Mouse (Mus musculus) intestine, embryonic 14.5 days (tissue): ENCODE measurements around the gene Mipol1. TPM values are rescaled to one million over a fixed set of nuclear protein-coding genes. Genes with fewer than 3 reads are reported as not detected.

ENCODE experiments used
- ATAC-seq: fragments of 200-750 bp; cut with Nextera tagmentation; replicated peaks from 2 replicates; pipeline ENCODE4 v1.8.0; 2017; ENCODE audit warnings: low read depth, moderate number of reproducible peaks, moderate TSS enrichment, moderate library complexity; ENCODE audit not compliant: low FRiP score, low TSS enrichment
- DNase-seq: peaks from one replicate; pipeline ENCODE4 v3.0.0-alpha.2; 2018; ENCODE audit warnings: low spot score
- H3K27ac ChIP-seq: fragments of 300-500 bp; sonication (generic); 2 replicates; pipeline ENCODE4 v1.5.1; 2014; ENCODE audit warnings: low read depth, mild to moderate bottlenecking, control low read depth
- H3K27me3 ChIP-seq: fragments of 300-500 bp; sonication (generic); replicated peaks from 2 replicates; pipeline ENCODE4 v1.6.1; 2014; ENCODE audit warnings: low read length, control low read depth; ENCODE audit not compliant: control insufficient read depth, insufficient read depth
- H3K36me3 ChIP-seq: fragments of 300-500 bp; sonication (generic); 2 replicates; pipeline ENCODE4 v1.6.1; 2014; ENCODE audit warnings: low read length, control low read depth; ENCODE audit not compliant: control insufficient read depth, insufficient read depth
- H3K4me1 ChIP-seq: fragments of 300-500 bp; sonication (generic); replicated peaks from 2 replicates; pipeline ENCODE4 v1.6.1; 2014; ENCODE audit warnings: low read length, control low read depth, mixed read lengths; ENCODE audit not compliant: control insufficient read depth, insufficient read depth
- H3K4me2 ChIP-seq: fragments of 300-500 bp; sonication (generic); 2 replicates; pipeline ENCODE4 v1.6.1; 2014; ENCODE audit warnings: low read length
- H3K4me3 ChIP-seq: fragments of 300-500 bp; sonication (generic); 2 replicates; pipeline ENCODE4 v1.5.1; 2014; ENCODE audit warnings: low read depth, low read length, control low read depth, mixed read lengths
- H3K9ac ChIP-seq: fragments of 300-500 bp; sonication (generic); 2 replicates; pipeline ENCODE4 v1.6.1; 2014; ENCODE audit warnings: mild to moderate bottlenecking, low read length
- H3K9me3 ChIP-seq: fragments of 300-500 bp; sonication (generic); 2 replicates; pipeline ENCODE4 v1.6.1; 2016; ENCODE audit warnings: low read length, control low read depth; ENCODE audit not compliant: control insufficient read depth
- WGBS: fragments of 180-500 bp; shearing (Covaris S2); extraction: QIAGEN DNeasy Blood & Tissue Kit; methylation state at CpG from one replicate; pipeline ENCODE4 v1.1.7; 2014; 5-methylcytosine and 5-hydroxymethylcytosine counted together
- polyA plus RNA-seq: library from polyadenylated mRNA; unstranded; fragments of >200 nt; fragmentation: Nextera tagmentation; extraction: Ambion mirVana; gene quantifications from 2 replicates; pipeline ENCODE4 v1.2.1, GENCODE M21; 2014

Mipol1 gene
- polyA plus RNA-seq, 1 experiment from 2014 or later: 9.8 TPM

GRCm38 (mm10) chr12:57509726-57510125 is 279.5 kb downstream of the Mipol1 start:
- no peaks in the 10 kb centered on the region for H3K36me3 ChIP-seq
- H3K4me3 ChIP-seq: no peak overlapping the region
- H3K27ac ChIP-seq: no peak overlapping the region
- no peak overlapping the region for H3K4me2 ChIP-seq
- no peaks in the 10 kb centered on the region for H3K9me3 ChIP-seq
- no peaks in the 10 kb centered on the region for H3K27me3 ChIP-seq
- 54% methylated on average over 4 of the region's 4 CpGs for WGBS
- H3K9ac ChIP-seq: no peak overlapping the region
- H3K4me1 ChIP-seq: 0 out of 2 replicates have a peak, but pooled peaks cover 3% of the 10 kb centered on the region
- DNase-seq: no peak
- ATAC-seq: no peak

GRCm38 (mm10) chr12:57511127-57511526 is 280.9 kb downstream of the Mipol1 start:
- Histone ChIP-seq H3K9ac (no peak overlapping the region), H3K27me3 (no peaks in the 10 kb centered on the region), H3K36me3 (no peaks in the 10 kb centered on the region), H3K9me3 (no peaks in the 10 kb centered on the region), H3K27ac (no peak overlapping the region), H3K4me1 (0 out of 2 replicates have a peak, but pooled peaks cover 3% of the 10 kb centered on the region), H3K4me2 (no peak overlapping the region), H3K4me3 (no peak overlapping the region)
- WGBS: 86% methylated on average over 4 of the region's 4 CpGs
- no peak for ATAC-seq
- no peak for DNase-seq

- no peak for ATAC-seq
- no peaks in the 10 kb centered on the region for H3K9me3 ChIP-seq
- 89% methylated on average over 5 of the region's 5 CpGs for WGBS
Measured at GRCm38 (mm10) chr12:57511560-57511959, 281.3 kb downstream of the Mipol1 start.

GRCm38 (mm10) chr12:57514552-57514951 is 284.3 kb downstream of the Mipol1 start:
- WGBS: 50% methylated on average over 1 of the region's 1 CpGs
- Histone ChIP-seq H3K36me3 (no peaks in the 10 kb centered on the region), H3K4me3 (no peak overlapping the region), H3K27me3 (no peaks in the 10 kb centered on the region), H3K27ac (no peak overlapping the region), H3K9ac (no peak overlapping the region), H3K4me2 (no peak overlapping the region), H3K9me3 (no peaks in the 10 kb centered on the region), H3K4me1 (no peaks in the 10 kb centered on the region)
- no peak for DNase-seq
- no peak for ATAC-seq

More at GRCm38 (mm10) chr12:57511560-57511959, 281.3 kb downstream of the Mipol1 start:
- H3K9ac ChIP-seq: no peak overlapping the region
- no peak for DNase-seq
- H3K4me2 ChIP-seq: no peak overlapping the region
- no peak overlapping the region for H3K4me3 ChIP-seq
- H3K27me3 ChIP-seq: no peaks in the 10 kb centered on the region
- H3K4me1 ChIP-seq: 0 out of 2 replicates have a peak, but pooled peaks cover 3% of the 10 kb centered on the region
- H3K27ac ChIP-seq: no peak overlapping the region
- H3K36me3 ChIP-seq: no peaks in the 10 kb centered on the region

- ATAC-seq (no peak; the same call in 1 of the 2 replicates), DNase-seq (no peak)
- Histone ChIP-seq H3K4me3 (no peak overlapping the region), H3K4me1 (no peaks in the 10 kb centered on the region), H3K27ac (no peak overlapping the region), H3K9me3 (no peaks in the 10 kb centered on the region), H3K36me3 (no peaks in the 10 kb centered on the region), H3K4me2 (no peak overlapping the region), H3K9ac (no peak overlapping the region), H3K27me3 (no peaks in the 10 kb centered on the region)
- WGBS: 45% methylated on average over 12 of the region's 12 CpGs
Measured at GRCm38 (mm10) chr12:57515702-57516377, 285.6 kb downstream of the Mipol1 start.

GRCm38 (mm10) chr12:57528335-57528734 is 298.1 kb downstream of the Mipol1 start:
- H3K27me3 ChIP-seq: peaks cover 26% of the 10 kb centered on the region
- H3K9me3 ChIP-seq: no peaks in the 10 kb centered on the region
- no peaks in the 10 kb centered on the region for H3K4me1 ChIP-seq
- H3K4me3 ChIP-seq: no peak overlapping the region
- no peak for ATAC-seq
- H3K4me2 ChIP-seq: no peak overlapping the region
- WGBS: 56% methylated on average over 4 of the region's 4 CpGs
- H3K9ac ChIP-seq: no peak overlapping the region
- DNase-seq: no peak
- no peak overlapping the region for H3K27ac ChIP-seq
- H3K36me3 ChIP-seq: no peaks in the 10 kb centered on the region

GRCm38 (mm10) chr12:57530474-57530873 is 300.2 kb downstream of the Mipol1 start:
- no peak overlapping the region for H3K9ac ChIP-seq
- H3K36me3 ChIP-seq: no peaks in the 10 kb centered on the region
- no peak overlapping the region for H3K27ac ChIP-seq
- no peaks in the 10 kb centered on the region for H3K4me1 ChIP-seq
- H3K4me3 ChIP-seq: no peak overlapping the region
- WGBS: 29% methylated on average over 9 of the region's 9 CpGs
- no peak overlapping the region for H3K4me2 ChIP-seq
- DNase-seq (no peak), ATAC-seq (no peak)
- peaks cover 47% of the 10 kb centered on the region for H3K27me3 ChIP-seq
- no peaks in the 10 kb centered on the region for H3K9me3 ChIP-seq

GRCm38 (mm10) chr12:57534517-57534878 is 304.3 kb downstream of the Mipol1 start:
- Histone ChIP-seq H3K36me3 (no peaks in the 10 kb centered on the region), H3K9ac (no peak overlapping the region), H3K27ac (peak overlapping the region; percentile 83; the same call in 1 of the 2 replicates), H3K27me3 (peaks cover 80% of the 10 kb centered on the region), H3K9me3 (no peaks in the 10 kb centered on the region), H3K4me1 (0 out of 2 replicates have a peak, but pooled peaks cover 5% of the 10 kb centered on the region), H3K4me2 (no peak overlapping the region), H3K4me3 (no peak overlapping the region)
- peak; percentile 66 for DNase-seq
- 0% methylated on average over 4 of the region's 6 CpGs for WGBS
- no peak for ATAC-seq
